Mouse (Mus musculus) embryonic facial prominence, embryonic 11.5 days (tissue): ENCODE data around the gene Cabin1. TPM values are rescaled to one million over a fixed set of nuclear protein-coding genes. Genes with fewer than 3 reads are reported as not detected.
A peak's percentile ranks its signal among the peaks of the same experiment; 100 is the strongest.

Experiments used
- ATAC-seq: fragments of 200-750 bp; cut with Nextera tagmentation; replicated peaks from 2 replicates; pipeline ENCODE4 v1.8.0; 2017; ENCODE audit warnings: low read depth; ENCODE audit not compliant: insufficient number of reproducible peaks, low FRiP score, low TSS enrichment
- DNase-seq: peaks from one replicate; pipeline ENCODE4 v3.0.0-alpha.2; 2015; ENCODE audit warnings: low spot score
- H3K27ac ChIP-seq: fragments of 300-500 bp; sonication (generic); replicated peaks from 2 replicates; pipeline ENCODE4 v1.5.1; 2014; ENCODE audit warnings: mild to moderate bottlenecking, low read depth, low read length, control low read depth
- H3K27me3 ChIP-seq: fragments of 300-500 bp; sonication (generic); 2 replicates; pipeline ENCODE4 v1.6.1; 2014; ENCODE audit warnings: mild to moderate bottlenecking, low read length, moderate library complexity, mixed read lengths; ENCODE audit not compliant: control insufficient read depth, insufficient read depth
- H3K36me3 ChIP-seq: fragments of 300-500 bp; sonication (generic); replicated peaks from 2 replicates; pipeline ENCODE4 v1.6.1; 2014; ENCODE audit warnings: low read depth, mild to moderate bottlenecking, low read length, moderate library complexity, mixed read lengths; ENCODE audit not compliant: control insufficient read depth, insufficient read depth
- H3K4me1 ChIP-seq: fragments of 300-500 bp; sonication (generic); 2 replicates; pipeline ENCODE4 v1.6.1; 2014; ENCODE audit warnings: low read length, mixed read lengths; ENCODE audit not compliant: control insufficient read depth, insufficient read depth
- H3K4me2 ChIP-seq: fragments of 300-500 bp; sonication (generic); 2 replicates; pipeline ENCODE4 v1.6.1; 2014; ENCODE audit warnings: low read depth, mild to moderate bottlenecking, control low read depth, low read length, moderate library complexity
- H3K4me3 ChIP-seq: fragments of 300-500 bp; sonication (generic); 2 replicates; pipeline ENCODE4 v1.5.1; 2014; ENCODE audit warnings: low read depth, low read length, control low read depth
- H3K9ac ChIP-seq: fragments of 300-500 bp; sonication (generic); replicated peaks from 2 replicates; pipeline ENCODE4 v1.6.1; 2014; ENCODE audit warnings: mild to moderate bottlenecking, control low read depth, low read length
- H3K9me3 ChIP-seq: fragments of 300-500 bp; sonication (generic); replicated peaks from 2 replicates; pipeline ENCODE4 v1.6.1; 2016; ENCODE audit warnings: mild to moderate bottlenecking, low read length, inconsistent platforms, mixed read lengths; ENCODE audit not compliant: control insufficient read depth
- WGBS: fragments of 180-500 bp; shearing (Covaris S2); extraction: QIAGEN DNeasy Blood & Tissue Kit; methylation state at CpG from one replicate; pipeline ENCODE4 v1.1.7; 2014; 5-methylcytosine and 5-hydroxymethylcytosine counted together
- polyA plus RNA-seq: library from polyadenylated mRNA; unstranded; fragments of >200 nt; fragmentation: Nextera tagmentation; extraction: Ambion mirVana; gene quantifications from 2 replicates; pipeline ENCODE4 v1.2.1, GENCODE M21; 2014

Gene Cabin1
- polyA plus RNA-seq, 1 experiment from 2014 or later: 21.7 TPM

GRCm38 (mm10) chr10:75704212-75705185 is 59.6 kb downstream of the Cabin1 start:
- Histone ChIP-seq H3K9me3 (no peaks in the 10 kb centered on the region), H3K4me1 (no peaks in the 10 kb centered on the region), H3K27me3 (no peaks in the 10 kb centered on the region), H3K36me3 (no peaks in the 10 kb centered on the region; the same call in 1 of the 2 replicates), H3K9ac (no peak overlapping the region), H3K4me3 (no peak overlapping the region), H3K4me2 (no peak overlapping the region), H3K27ac (no peak overlapping the region)
- WGBS: 70% methylated on average over 15 of the region's 15 CpGs
- DNase-seq (no peak), ATAC-seq (no peak)

- Histone ChIP-seq H3K9me3 (no peaks in the 10 kb centered on the region), H3K36me3 (no peaks in the 10 kb centered on the region; the same call in 1 of the 2 replicates), H3K4me1 (no peaks in the 10 kb centered on the region), H3K27ac (no peak overlapping the region), H3K27me3 (no peaks in the 10 kb centered on the region), H3K4me3 (no peak overlapping the region), H3K9ac (no peak overlapping the region), H3K4me2 (no peak overlapping the region)
- ATAC-seq (no peak), DNase-seq (peak; percentile 21)
- 71% methylated on average over 1 of the region's 1 CpGs for WGBS
These were observed 60.6 kb downstream of the Cabin1 start for GRCm38 (mm10) chr10:75703504-75703903.

- H3K4me2 ChIP-seq: no peak overlapping the region
- H3K4me1 ChIP-seq: no peaks in the 10 kb centered on the region
- H3K36me3 ChIP-seq: no peaks in the 10 kb centered on the region; the same call in 1 of the 2 replicates
- no peaks in the 10 kb centered on the region for H3K27me3 ChIP-seq
- DNase-seq: no peak
- H3K27ac ChIP-seq: no peak overlapping the region
- no peak for ATAC-seq
- H3K9ac ChIP-seq: no peak overlapping the region
- H3K4me3 ChIP-seq: no peak overlapping the region
- H3K9me3 ChIP-seq: no peaks in the 10 kb centered on the region
- 90% methylated on average over 2 of the region's 2 CpGs for WGBS
These were observed 61.6 kb downstream of the Cabin1 start for GRCm38 (mm10) chr10:75702494-75702893.

- 90% methylated on average over 6 of the region's 6 CpGs for WGBS
- no peaks in the 10 kb centered on the region; the same call in 1 of the 2 replicates for H3K36me3 ChIP-seq
- no peak overlapping the region for H3K9ac ChIP-seq
- ATAC-seq (no peak), DNase-seq (no peak)
- no peak overlapping the region for H3K4me2 ChIP-seq
- H3K4me3 ChIP-seq: no peak overlapping the region
- H3K27me3 ChIP-seq: no peaks in the 10 kb centered on the region
- H3K4me1 ChIP-seq: no peaks in the 10 kb centered on the region
- H3K27ac ChIP-seq: no peak overlapping the region
- H3K9me3 ChIP-seq: no peaks in the 10 kb centered on the region
These were observed 62.9 kb downstream of the Cabin1 start for GRCm38 (mm10) chr10:75701280-75701679.

- DNase-seq (no peak), ATAC-seq (no peak)
- H3K9ac ChIP-seq: no peak overlapping the region
- H3K4me1 ChIP-seq: no peaks in the 10 kb centered on the region
- WGBS: 86% methylated on average over 3 of the region's 3 CpGs
- H3K9me3 ChIP-seq: no peaks in the 10 kb centered on the region
- no peak overlapping the region for H3K4me2 ChIP-seq
- no peaks in the 10 kb centered on the region for H3K27me3 ChIP-seq
- H3K4me3 ChIP-seq: no peak overlapping the region
- no peak overlapping the region for H3K27ac ChIP-seq
- no peaks in the 10 kb centered on the region; the same call in 1 of the 2 replicates for H3K36me3 ChIP-seq
These were observed 66.4 kb downstream of the Cabin1 start for GRCm38 (mm10) chr10:75697693-75698092.

- ATAC-seq (0 out of 2 replicates have a peak, but pooled peaks have one; percentile 29), DNase-seq (no peak)
- H3K27me3 ChIP-seq: no peaks in the 10 kb centered on the region
- WGBS: 90% methylated on average over 7 of the region's 7 CpGs
- no peaks in the 10 kb centered on the region for H3K4me1 ChIP-seq
- no peaks in the 10 kb centered on the region; the same call in 1 of the 2 replicates for H3K36me3 ChIP-seq
- H3K9ac ChIP-seq: no peak overlapping the region
- no peak overlapping the region for H3K4me2 ChIP-seq
- no peak overlapping the region for H3K27ac ChIP-seq
- no peak overlapping the region for H3K4me3 ChIP-seq
- H3K9me3 ChIP-seq: no peaks in the 10 kb centered on the region
These were observed 67.4 kb downstream of the Cabin1 start for GRCm38 (mm10) chr10:75696597-75697355.

- H3K4me1 ChIP-seq: no peaks in the 10 kb centered on the region
- no peak overlapping the region for H3K9ac ChIP-seq
- no peaks in the 10 kb centered on the region; the same call in 1 of the 2 replicates for H3K36me3 ChIP-seq
- 94% methylated on average over 2 of the region's 2 CpGs for WGBS
- no peak overlapping the region for H3K27ac ChIP-seq
- no peak for DNase-seq
- H3K4me3 ChIP-seq: no peak overlapping the region
- no peak for ATAC-seq
- H3K27me3 ChIP-seq: no peaks in the 10 kb centered on the region
- H3K9me3 ChIP-seq: no peaks in the 10 kb centered on the region
- H3K4me2 ChIP-seq: no peak overlapping the region
These were observed 68.6 kb downstream of the Cabin1 start for GRCm38 (mm10) chr10:75695521-75695920.
